Mouse (Mus musculus) cortical plate, adult 2 months (tissue): ENCODE measurements at regions not wholly inside any gene's neighbourhood (a gene's known extent, or its start where the extent isn't known, plus 50 kb on each side); places are given as distances from the start of the nearest gene placed in this dataset.

Experiments
- H3K27ac ChIP-seq: fragments of 200-500 bp; 2 replicates; pipeline ENCODE4 v1.5.1; 2012; ENCODE audit warnings: low read length, control low read depth, inconsistent platforms; ENCODE audit not compliant: insufficient read depth
- H3K4me1 ChIP-seq: fragments of 200-500 bp; 2 replicates; pipeline ENCODE4 v1.6.1; 2011; ENCODE audit warnings: low read length; ENCODE audit not compliant: control insufficient read depth, insufficient read depth
- H3K4me3 ChIP-seq: fragments of 200-500 bp; 2 replicates; pipeline ENCODE4 v1.5.1; 2011; ENCODE audit warnings: mild to moderate bottlenecking, low read length, control low read depth; ENCODE audit not compliant: insufficient read depth
- CTCF ChIP-seq: fragments of 200-500 bp; IDR thresholded peaks from 2 replicates; pipeline ENCODE4 v1.5.1; 2011; ENCODE audit warnings: mild to moderate bottlenecking, control low read depth, low read length; ENCODE audit not compliant: insufficient read depth; ENCODE audit errors: extremely low read depth
- POLR2A ChIP-seq: fragments of 200-500 bp; IDR thresholded peaks from 2 replicates; pipeline ENCODE4 v1.6.1; 2011; ENCODE audit warnings: mild to moderate bottlenecking, low read length, control low read depth; ENCODE audit not compliant: insufficient read depth; ENCODE audit errors: extremely low read depth

GRCm38 (mm10) chr10:51278195-51278594 is 202.2 kb upstream of the Gm49339 start:
- Histone ChIP-seq H3K4me1 (no peaks in the 10 kb centered on the region), H3K27ac (no peak overlapping the region), H3K4me3 (no peak overlapping the region)
- TF ChIP-seq CTCF: no peak
- TF ChIP-seq POLR2A: no peak

- no peak overlapping the region for H3K27ac ChIP-seq
- TF ChIP-seq CTCF: no peak
- no peak for TF ChIP-seq POLR2A
- no peaks in the 10 kb centered on the region for H3K4me1 ChIP-seq
- H3K4me3 ChIP-seq: no peak overlapping the region
Measured at GRCm38 (mm10) chr10:51282451-51282850, 198.0 kb upstream of the Gm49339 start.

- H3K27ac ChIP-seq: no peak overlapping the region
- H3K4me3 ChIP-seq: no peak overlapping the region
- TF ChIP-seq POLR2A (no peak), CTCF (no peak)
Measured at GRCm38 (mm10) chr10:51284538-51284937, 195.9 kb upstream of the Gm49339 start.

GRCm38 (mm10) chr10:51287852-51288251 is 192.6 kb upstream of the Gm49339 start:
- no peak overlapping the region for H3K27ac ChIP-seq
- H3K4me1 ChIP-seq: no peaks in the 10 kb centered on the region
- H3K4me3 ChIP-seq: no peak overlapping the region
- TF ChIP-seq POLR2A (no peak), CTCF (no peak)

More at GRCm38 (mm10) chr10:51284538-51284937, 195.9 kb upstream of the Gm49339 start:
- no peaks in the 10 kb centered on the region for H3K4me1 ChIP-seq

GRCm38 (mm10) chr10:51291412-51292207 is 188.8 kb upstream of the Gm49339 start:
- no peak overlapping the region for H3K4me3 ChIP-seq
- no peaks in the 10 kb centered on the region for H3K4me1 ChIP-seq
- H3K27ac ChIP-seq: no peak overlapping the region
- TF ChIP-seq POLR2A: no peak
- peak; percentile 47 for TF ChIP-seq CTCF

- no peak overlapping the region for H3K27ac ChIP-seq
- TF ChIP-seq POLR2A (no peak), CTCF (no peak)
- H3K4me1 ChIP-seq: no peaks in the 10 kb centered on the region
- no peak overlapping the region for H3K4me3 ChIP-seq
Measured at GRCm38 (mm10) chr10:51312814-51313213, 167.6 kb upstream of the Gm49339 start.

- no peak overlapping the region for H3K27ac ChIP-seq
- TF ChIP-seq POLR2A: no peak
- no peak for TF ChIP-seq CTCF
- no peaks in the 10 kb centered on the region for H3K4me1 ChIP-seq
- no peak overlapping the region for H3K4me3 ChIP-seq
Measured at GRCm38 (mm10) chr10:51320207-51320606, 160.2 kb upstream of the Gm49339 start.

- TF ChIP-seq CTCF: no peak
- TF ChIP-seq POLR2A: no peak
- no peaks in the 10 kb centered on the region for H3K4me1 ChIP-seq
Measured at GRCm38 (mm10) chr10:51328772-51329171, 151.6 kb upstream of the Gm49339 start.

GRCm38 (mm10) chr10:51329386-51329785 is 151.0 kb upstream of the Gm49339 start:
- TF ChIP-seq POLR2A (no peak), CTCF (no peak)
- no peaks in the 10 kb centered on the region for H3K4me1 ChIP-seq
- no peak overlapping the region for H3K4me3 ChIP-seq
- H3K27ac ChIP-seq: no peak overlapping the region

More at GRCm38 (mm10) chr10:51328772-51329171, 151.6 kb upstream of the Gm49339 start:
- Histone ChIP-seq H3K4me3 (no peak overlapping the region), H3K27ac (no peak overlapping the region)
